Mouse (Mus musculus) embryonic facial prominence, embryonic 10.5 days (tissue): ENCODE measurements around the gene Prr14l. TPM values are rescaled to one million over a fixed set of nuclear protein-coding genes. Genes with fewer than 3 reads are reported as not detected.
"Not testable (repeated sequence)": the region's sequence is repeated elsewhere in the genome, so short reads cannot be mapped to it uniquely, and the experiment has no call there.

Experiments
- DNase-seq: peaks from one replicate; pipeline ENCODE4 v3.0.0-alpha.2; 2017; ENCODE audit warnings: low spot score
- H3K27ac ChIP-seq: fragments of 300-500 bp; sonication (generic); replicated peaks from 2 replicates; pipeline ENCODE4 v1.5.1; 2016; ENCODE audit warnings: mild to moderate bottlenecking
- H3K27me3 ChIP-seq: fragments of 300-500 bp; sonication (generic); replicated peaks from 2 replicates; pipeline ENCODE4 v1.6.1; 2016; ENCODE audit warnings: low read depth, mild to moderate bottlenecking; ENCODE audit not compliant: poor library complexity, severe bottlenecking
- H3K36me3 ChIP-seq: fragments of 300-500 bp; sonication (generic); replicated peaks from 2 replicates; pipeline ENCODE4 v1.6.1; 2016; ENCODE audit warnings: mild to moderate bottlenecking, moderate library complexity
- H3K4me1 ChIP-seq: fragments of 300-500 bp; sonication (generic); 2 replicates; pipeline ENCODE4 v1.6.1; 2016
- H3K4me3 ChIP-seq: fragments of 300-500 bp; sonication (generic); 2 replicates; pipeline ENCODE4 v1.5.1; 2016; ENCODE audit warnings: mild to moderate bottlenecking, moderate library complexity
- H3K9me3 ChIP-seq: fragments of 300-500 bp; sonication (generic); 2 replicates; pipeline ENCODE4 v1.6.1; 2016; ENCODE audit warnings: mild to moderate bottlenecking
- WGBS: fragments of 180-500 bp; shearing (Covaris S2); methylation state at CpG from one replicate; pipeline ENCODE4 v1.1.7; 2016; 5-methylcytosine and 5-hydroxymethylcytosine counted together
- polyA plus RNA-seq: library from polyadenylated mRNA; unstranded; fragments of >200 nt; fragmentation: Nextera tagmentation; extraction: Ambion mirVana; gene quantifications from 2 replicates; pipeline ENCODE4 v1.2.1, GENCODE M21; 2016

Prr14l gene
- polyA plus RNA-seq, 1 experiment from 2014 or later, result 19.7 TPM

DNA sequence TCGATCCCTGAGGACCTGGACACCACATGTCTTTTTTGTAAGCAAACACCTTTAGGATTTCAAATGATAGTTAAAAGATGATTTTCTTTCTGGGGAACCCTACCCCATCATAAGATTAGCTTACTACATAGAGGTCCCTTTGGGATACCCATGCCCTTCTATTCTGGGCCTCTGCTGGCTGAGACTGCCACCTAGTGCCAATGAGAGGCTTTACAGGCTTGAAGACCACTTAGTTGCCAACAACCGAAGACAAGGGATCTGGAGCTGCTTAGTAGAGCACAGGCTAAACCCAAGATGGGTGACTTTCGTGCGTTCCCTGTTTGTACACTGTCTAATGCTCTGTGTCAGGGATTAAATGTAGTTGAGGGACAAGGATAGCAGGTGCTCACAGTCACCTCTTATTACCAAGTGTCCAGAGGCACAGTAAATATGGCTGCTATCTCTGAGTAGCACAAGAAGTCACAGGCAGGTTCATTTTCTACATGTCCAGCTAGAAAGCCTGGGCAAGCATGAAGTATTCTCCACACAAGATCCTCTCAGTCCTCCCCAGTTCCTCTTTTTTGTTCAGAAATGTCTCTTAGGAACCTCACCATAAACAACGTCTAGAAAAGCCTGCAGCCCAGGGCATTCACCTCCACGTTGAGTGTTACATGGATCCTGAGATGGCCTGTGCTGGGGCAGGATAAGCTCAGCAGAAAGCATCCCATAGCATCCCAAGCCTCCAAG lies 106.2 kb downstream of the Prr14l start:
- peak; percentile 54 for DNase-seq
- Histone ChIP-seq H3K27ac (no peak overlapping the region), H3K9me3 (no peaks in the 10 kb centered on the region), H3K27me3 (no peaks in the 10 kb centered on the region), H3K4me3 (no peak overlapping the region), H3K4me1 (peaks cover 26% of the 10 kb centered on the region), H3K36me3 (no peaks in the 10 kb centered on the region)
- 69% methylated on average over 6 of the region's 6 CpGs for WGBS

DNA sequence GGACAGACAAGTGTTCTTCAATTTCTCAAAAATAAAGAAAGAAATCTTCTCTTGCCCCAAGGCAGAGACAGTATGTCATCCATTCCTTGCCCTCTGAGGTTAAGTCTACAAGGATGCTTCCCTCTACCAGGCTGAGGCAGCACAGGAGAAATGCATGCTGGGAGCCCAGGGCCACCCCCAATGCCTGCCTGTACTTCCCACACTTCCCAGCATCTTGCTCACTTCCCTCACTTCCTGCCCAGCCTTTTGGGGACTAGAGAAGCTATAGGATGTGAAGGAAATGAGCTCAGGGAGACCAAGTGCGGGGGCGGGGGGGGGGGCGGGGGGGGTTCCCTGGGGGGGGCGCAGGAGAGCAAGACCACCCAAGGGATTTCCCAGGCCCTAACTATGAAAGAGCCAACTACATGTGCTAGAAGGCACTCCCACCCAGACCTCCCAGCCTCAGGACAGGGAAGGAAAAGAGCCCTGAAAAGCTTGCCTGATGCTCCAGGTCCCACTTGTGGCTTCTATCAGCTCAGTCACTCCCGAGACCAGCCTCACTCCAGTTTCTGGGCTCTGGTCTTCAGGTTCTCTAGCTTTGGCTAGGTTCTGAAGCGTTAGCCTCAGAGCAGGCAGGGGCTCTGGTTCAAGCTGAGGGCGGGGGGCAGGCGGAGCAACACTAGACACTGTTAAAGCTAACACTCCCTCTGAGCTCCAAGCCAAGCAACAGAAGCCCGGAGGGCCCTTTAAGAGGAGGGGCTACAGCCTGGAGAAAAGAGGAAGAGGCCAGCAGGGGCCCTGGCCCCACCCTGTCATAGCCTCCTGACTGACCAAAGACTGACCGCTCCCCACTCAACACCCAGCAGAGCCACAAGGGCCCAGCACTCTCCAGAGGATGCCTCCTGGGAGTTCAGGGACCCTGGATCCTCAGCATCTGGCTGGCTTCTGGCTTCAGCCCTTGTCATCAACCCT lies 108.1 kb downstream of the Prr14l start:
- 0 out of 2 replicates have a peak, but pooled peaks cover 2% of the 10 kb centered on the region for H3K36me3 ChIP-seq
- peak; percentile 67 for DNase-seq
- WGBS, result 8% methylated on average over 10 of the region's 10 CpGs
- H3K27ac ChIP-seq, result peak overlapping the region; percentile 79
- no peaks in the 10 kb centered on the region for H3K27me3 ChIP-seq
- H3K4me1 ChIP-seq, result peaks cover 37% of the 10 kb centered on the region
- H3K9me3 ChIP-seq, result no peaks in the 10 kb centered on the region
- H3K4me3 ChIP-seq, result peak overlapping the region; percentile 50

DNA sequence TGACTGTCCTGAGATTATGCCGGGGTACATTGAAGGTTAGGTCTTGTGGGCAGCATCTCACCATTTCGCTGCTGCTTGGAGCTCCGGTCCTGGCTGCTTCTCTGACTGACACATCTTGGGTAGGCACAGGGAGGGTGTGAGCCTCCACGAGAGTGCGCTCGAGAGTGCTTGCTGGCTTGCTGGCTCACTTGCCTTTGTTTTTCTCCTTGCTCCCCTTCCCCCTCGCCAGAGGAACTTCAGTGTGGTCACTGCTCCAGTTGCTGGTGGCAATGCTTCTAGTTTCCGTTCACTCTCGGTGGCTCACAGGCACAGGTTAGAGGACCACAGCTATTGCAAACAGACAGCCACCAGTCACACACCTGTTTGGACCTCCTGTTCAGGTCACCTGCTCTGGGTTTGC lies 111.9 kb downstream of the Prr14l start:
- no peaks in the 10 kb centered on the region for H3K9me3 ChIP-seq
- no peaks in the 10 kb centered on the region for H3K27me3 ChIP-seq
- peak overlapping the region; percentile 41; the same call in 1 of the 2 replicates for H3K27ac ChIP-seq
- peaks cover 17% of the 10 kb centered on the region for H3K36me3 ChIP-seq
- WGBS, result 60% methylated on average over 9 of the region's 9 CpGs
- no peak overlapping the region for H3K4me3 ChIP-seq
- peak; percentile 21 for DNase-seq
- peaks cover 36% of the 10 kb centered on the region for H3K4me1 ChIP-seq

DNA sequence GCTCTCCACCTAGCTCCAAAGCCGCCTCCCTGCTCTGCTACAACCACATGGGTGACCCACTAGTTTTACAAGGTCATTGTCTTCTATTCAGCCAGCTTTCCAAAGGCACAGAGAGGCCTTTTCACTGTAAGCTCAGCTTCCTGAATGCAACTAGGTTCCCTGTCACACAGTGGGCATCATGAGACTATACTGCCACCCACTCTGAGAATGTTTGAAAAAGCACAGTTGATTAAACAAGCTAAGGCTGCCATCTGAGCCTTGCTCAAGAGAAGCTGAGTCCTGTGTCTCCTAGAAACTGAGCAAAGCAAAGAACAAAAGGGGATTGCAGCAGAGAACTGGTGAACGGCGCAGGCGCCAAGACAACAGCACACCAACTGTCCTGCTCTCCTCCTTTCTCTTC lies 112.7 kb downstream of the Prr14l start:
- not testable (repeated sequence) for H3K27ac ChIP-seq, DNase-seq
- 82% methylated on average over 4 of the region's 4 CpGs for WGBS

DNA sequence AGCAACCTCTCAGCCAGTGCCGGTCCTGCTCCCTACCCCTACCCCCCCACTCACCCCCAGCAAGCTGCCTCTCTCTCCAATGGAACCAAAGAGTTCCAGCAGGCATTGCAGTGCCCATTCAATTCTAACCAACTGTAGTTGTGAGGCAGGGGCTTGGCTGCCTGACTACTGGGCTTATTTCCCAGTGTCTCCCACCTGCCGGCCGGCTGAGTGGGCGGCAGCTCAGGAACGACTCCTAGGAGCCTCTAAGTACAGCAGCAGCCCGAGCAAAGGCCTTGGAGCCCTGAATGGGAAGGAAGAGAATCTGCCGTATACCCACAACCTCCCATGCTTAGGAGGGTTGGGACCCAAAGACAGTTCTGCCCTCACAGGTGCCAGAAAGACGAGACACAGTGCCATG lies 113.2 kb downstream of the Prr14l start:
- Histone ChIP-seq H3K36me3 (peaks cover 29% of the 10 kb centered on the region), H3K4me1 (peaks cover 23% of the 10 kb centered on the region)
- H3K27me3 ChIP-seq, H3K4me3 ChIP-seq, H3K27ac ChIP-seq, DNase-seq, H3K9me3 ChIP-seq: not testable (repeated sequence)
- 84% methylated on average over 8 of the region's 8 CpGs for WGBS

More for the DNA sequence above, 112.7 kb downstream of the Prr14l start:
- H3K4me3 ChIP-seq, H3K27me3 ChIP-seq, H3K9me3 ChIP-seq: not testable (repeated sequence)
- peaks cover 29% of the 10 kb centered on the region for H3K4me1 ChIP-seq
- peaks cover 25% of the 10 kb centered on the region for H3K36me3 ChIP-seq

DNA sequence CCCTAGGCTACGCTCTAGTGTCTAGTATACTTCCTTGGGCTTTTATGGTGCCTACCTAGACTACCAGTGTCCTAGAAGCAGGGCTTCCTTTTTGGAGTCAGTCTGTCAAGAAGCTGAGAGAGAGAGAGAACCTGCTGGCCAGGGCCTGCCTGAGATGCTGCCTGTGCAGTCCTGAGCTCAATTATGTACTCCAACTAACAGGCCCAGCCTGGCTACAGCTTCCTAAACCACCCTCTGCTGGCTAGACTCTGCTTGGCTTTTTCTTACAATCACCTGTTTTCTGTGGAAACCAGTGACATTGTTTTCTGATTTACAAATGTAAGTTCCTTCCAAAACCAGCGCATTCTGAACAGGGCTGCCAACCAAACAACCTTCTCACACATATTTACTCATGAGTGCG lies 113.9 kb downstream of the Prr14l start:
- Histone ChIP-seq H3K27ac (no peak overlapping the region), H3K4me3 (no peak overlapping the region), H3K4me1 (peaks cover 16% of the 10 kb centered on the region), H3K36me3 (peaks cover 36% of the 10 kb centered on the region), H3K9me3 (no peaks in the 10 kb centered on the region), H3K27me3 (no peaks in the 10 kb centered on the region)
- 88% methylated on average over 3 of the region's 3 CpGs for WGBS
- DNase-seq, result no peak

Other genes starting within 250 kb of the Prr14l start
- 29.3 and 30.6 TPM in 2 replicates for gene Yes1, start 243.1 kb downstream of the Prr14l start, polyA plus RNA-seq
- gene Pisd, start 68.6 kb downstream of the Prr14l start, polyA plus RNA-seq, result 76.0 and 82.2 TPM in 2 replicates
- not detected in 2 replicates for gene Gm20671, start 27.1 kb downstream of the Prr14l start, polyA plus RNA-seq
- 38.5 and 39.1 TPM in 2 replicates for gene Depdc5, start 9.4 kb upstream of the Prr14l start, polyA plus RNA-seq
- gene Ywhah, start 164.6 kb upstream of the Prr14l start, polyA plus RNA-seq, result 421 and 423 TPM in 2 replicates
- 0.05 TPM in 1 of 2 replicates, not detected in the other for gene Slc5a1, start 250.0 kb upstream of the Prr14l start, polyA plus RNA-seq